Mouse (Mus musculus) brain, embryonic 18.5 days (tissue): ENCODE results near the gene Banp.

Experiments
- DNase-seq: peaks from one replicate; pipeline ENCODE4 v3.0.0-alpha.2; 2012; ENCODE audit warnings: low read depth, low spot score

Banp gene

DNA sequence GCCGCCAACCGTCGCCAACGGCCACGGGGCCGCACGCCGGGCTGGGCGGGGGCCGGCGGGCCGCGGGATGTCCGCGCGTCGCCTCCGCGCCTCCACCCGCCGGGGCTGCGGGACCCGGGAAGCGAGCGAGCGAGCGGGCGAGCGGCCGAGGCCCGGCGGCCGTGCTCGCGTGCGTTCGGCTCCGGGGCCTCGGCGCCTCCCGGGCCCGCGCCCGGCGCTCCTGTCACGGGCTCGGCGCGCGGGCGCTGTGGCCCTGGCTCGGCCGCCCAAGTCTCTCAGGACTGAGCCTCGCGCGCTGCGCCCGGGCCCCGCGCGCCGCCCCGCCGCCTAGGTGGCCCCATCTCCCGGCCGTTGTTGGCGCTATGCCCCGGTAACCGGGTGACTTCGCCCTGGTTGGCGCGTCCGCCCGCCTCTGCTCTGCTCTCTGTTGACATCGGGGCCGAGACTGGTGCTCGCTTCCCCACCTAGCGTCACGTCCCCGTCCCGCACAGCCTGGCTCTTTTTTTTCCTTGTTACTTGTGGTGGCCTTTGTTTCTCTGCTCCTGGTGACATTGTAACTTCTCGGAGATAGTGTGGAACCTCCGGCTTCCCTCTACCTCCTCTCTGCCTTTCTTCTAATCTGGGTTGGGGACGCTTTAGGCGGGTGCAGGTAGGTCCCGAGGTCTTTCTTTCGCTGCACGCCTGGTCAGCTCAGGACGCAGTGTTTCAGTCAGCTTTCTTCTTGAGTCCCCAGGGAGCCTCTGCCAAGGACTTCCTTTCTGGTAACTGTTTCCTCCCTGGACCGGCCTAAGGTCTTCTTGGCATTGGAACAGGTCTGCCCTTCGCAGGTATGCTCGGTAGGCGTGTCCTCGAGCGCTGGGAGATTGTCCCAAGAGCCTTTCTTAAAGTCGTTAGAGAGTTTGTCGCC, 1.5 kb downstream of the Banp start:
- DNase-seq: no peak

DNA sequence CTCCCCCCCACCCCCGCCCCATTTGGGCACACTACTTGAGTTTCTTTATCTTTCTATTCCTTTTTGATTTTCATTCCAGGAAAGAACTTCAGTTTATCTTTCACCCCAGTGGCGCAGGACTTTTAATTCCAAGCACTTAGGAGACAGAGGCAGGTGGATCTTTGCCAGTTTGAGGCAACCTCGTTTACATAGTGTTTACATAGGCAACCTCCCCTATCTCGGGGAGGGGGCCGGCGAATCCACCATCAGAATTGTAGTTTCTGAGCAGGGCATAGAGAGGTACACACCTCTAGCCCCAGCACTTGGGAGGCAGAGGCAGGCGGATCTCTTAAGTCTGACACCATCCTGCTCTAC, 2.1 kb downstream of the Banp start:
- no peak for DNase-seq

DNA sequence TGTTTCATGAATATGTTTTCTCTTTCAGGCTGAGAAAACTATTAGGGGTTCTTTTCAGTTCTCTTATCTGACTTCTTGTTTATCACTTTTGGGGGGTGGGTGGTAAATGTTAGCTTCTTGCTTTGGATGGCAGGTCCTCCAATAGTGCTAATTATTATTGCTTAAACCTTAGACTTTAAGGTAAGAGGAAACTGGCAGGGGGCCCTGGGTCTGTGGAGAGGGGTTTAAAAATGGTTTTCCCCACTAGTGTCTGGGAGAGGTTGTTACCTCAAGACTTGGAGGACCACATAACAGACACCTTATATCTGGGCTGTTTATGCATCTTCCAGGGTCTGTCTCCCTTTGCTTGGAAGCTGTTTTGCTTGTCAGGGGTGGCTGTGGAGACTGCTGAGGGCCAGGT, 2.6 kb downstream of the Banp start:
- DNase-seq: no peak

DNA sequence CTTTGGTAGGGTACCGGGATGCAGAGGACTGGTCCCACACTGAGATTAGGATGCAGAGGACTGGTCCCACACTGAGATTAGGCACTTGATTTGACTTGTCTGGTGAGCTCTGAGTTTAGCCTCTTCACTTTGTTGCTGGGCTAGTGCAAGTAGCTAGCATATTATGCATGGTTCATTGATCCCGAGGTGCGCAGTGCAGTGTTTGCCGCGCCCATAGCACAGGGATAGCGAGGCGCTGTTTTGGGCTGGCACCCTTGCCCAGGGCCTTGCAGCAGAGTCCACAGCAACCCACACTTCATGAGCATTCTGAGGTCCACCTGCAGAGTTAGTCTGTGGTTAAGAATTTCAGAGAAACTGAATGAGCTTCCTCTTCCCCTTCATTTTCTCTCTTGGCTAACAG, 3.2 kb downstream of the Banp start:
- DNase-seq: no peak

DNA sequence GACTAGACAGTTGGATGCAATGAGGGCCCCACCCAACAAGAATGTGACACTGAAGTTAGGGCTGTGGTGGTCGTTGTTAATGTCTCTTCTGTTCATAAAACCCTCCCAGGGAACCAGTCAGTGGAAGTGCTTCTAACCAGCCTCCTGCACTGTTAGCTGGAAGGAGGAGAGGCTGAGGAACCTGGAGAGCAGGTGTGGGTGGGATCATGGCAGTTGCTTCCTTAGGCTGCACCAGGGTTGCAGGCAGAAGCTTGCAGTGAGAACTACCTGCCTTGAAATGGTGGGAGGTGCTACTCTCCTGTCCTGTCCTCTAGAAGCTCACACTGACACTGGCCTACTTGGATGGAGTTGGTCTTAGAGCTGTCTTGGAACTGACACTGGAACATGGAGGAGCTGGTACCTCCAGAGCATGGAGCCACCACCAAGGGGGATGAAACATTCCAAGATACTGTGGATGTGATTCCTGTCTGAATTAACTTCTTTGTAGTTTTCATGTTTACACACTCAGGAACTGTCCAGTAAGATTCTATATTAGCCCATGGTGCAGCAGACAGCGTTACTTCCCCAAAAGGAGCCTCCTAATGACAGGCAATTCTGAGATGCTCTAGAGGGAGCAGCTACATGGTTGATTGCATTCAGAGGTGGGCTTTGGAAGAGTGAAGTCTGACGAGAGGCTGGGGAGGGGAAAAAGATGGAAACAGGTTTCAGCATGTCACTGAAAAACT, 4.4 kb downstream of the Banp start:
- DNase-seq: no peak

DNA sequence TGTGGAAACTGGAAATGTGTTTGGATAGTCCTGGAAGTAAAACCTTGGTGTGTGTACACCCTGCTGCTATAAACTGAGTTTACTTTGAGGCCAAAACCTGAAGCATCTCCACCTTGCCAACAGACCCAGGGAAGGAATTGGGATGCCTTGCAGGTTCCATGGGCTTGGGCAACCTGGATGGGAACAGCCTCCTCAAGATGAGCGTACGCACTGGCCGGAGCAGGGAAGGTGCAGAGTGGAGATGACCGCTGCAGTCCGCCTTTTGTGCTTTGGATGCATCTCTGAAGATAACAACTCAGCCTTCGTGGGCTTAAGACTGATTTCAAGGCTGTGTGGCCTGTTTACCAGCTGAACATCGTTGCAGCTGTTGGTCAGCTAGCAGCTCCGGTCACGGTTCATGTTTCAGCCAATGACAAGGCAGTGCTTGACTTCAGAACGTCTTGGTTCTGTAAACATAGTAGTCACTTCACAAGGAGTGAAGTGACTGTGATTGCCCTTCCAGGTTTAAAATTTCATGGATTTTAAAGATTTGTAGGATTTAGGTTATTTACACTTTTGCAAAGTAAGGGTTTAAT, 5.5 kb downstream of the Banp start:
- no peak for DNase-seq

DNA sequence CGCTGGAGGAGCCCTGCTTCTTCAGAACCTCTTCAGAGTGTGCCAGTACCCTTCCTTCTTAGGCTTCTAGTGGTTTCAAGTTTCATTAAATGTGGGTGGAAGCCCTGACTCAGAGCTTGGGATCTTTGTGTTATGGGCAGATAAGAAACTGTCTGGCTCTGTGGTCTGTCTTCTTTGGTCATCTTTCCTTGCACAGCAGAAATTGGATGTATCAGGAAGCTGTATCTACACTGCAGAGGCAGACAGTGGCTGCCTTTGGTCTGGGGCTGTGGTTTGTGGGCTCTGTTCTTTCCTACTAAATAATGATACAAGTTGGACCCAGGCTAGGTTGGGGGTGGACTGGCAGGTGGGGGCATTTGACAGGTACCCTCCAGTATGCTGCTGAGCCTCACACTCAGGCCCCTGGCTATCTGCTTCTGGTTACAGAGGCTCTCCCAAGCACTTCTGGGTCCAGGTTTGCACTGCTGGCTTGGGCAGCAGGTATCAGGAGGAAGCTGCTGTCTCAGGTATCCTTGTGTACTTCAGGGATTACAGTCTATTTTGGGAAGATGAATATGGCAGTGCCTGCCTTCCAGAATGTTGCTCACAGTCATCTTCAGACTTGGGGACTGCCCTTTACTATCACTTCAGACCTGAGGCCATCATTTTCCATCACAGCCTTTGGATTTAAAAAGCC, 6.4 kb downstream of the Banp start:
- no peak for DNase-seq

DNA sequence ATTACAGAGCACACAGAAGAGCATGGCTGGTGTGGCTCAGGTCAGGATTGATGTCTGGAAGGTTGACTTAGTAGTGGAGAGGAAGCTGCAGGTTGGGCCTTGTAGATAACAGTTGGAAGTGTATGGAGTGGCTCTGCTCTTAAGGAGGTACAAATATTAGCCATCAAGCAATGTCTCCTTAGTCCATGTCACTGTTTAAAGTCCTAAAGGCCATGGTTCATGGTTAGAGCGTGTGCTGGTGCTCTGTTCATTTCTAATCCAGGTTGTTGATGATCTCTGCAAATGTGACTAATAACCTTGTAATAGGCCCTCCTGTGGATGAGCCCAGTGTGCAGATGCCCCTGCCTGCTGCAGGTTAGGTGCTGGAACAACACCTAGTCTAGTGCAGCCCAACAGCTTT, 8.8 kb downstream of the Banp start:
- DNase-seq: no peak

DNA sequence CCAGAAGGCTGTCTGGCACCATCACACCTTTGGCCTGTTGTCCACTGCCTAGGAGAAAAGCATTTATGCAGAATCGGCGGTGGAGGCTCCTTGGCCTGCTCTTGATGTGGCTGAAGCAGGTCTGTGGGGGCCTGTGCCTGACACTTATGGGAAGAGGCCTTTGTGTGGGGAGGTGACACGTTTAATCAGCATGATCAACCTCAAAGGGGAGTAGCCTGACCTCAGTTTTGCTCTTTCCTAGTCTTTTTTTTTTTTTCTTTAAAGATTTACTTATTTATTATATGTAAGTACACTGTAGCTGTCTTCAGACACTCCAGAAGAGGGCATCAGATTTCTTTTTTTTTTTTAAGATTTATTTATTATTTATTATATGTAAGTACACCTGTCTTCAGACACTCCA, 13.3 kb downstream of the Banp start:
- no peak for DNase-seq

DNA sequence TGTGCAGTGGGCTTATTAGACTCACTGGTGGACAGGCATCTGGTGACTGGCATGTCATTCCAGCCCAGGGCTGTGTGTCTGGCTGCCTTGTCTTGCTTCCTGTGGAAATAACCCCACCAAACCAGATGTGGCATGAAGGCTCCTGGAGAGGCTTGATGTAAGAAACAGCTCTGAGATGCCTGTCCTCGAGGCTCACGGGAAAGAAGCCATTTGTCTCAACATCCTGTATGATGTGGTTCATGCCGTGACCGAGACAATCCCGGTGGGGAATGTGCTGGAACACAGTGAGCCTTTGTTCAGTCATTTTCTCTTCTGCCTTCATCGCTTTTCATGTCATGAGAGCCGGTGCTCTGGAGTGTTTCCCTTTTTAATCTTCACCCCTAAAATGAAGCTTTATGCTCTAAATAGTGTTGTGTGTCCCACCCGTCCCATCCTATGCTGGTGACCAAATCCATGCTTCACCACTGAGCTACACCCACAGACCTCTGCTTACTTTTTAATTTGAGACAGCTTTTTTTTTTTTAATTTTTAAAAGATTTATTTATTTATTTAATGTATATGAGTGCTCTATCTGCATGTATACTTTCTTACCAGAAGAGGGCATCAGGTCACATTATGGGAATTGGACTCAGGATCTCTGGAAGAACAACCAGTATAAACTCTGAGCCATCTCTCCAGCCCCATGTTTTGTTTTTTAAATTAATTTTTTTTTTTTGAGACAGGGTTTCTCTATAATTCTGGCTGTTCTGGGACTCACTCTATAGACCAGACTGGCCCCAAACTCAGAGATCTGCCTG, 15.4 kb downstream of the Banp start:
- no peak for DNase-seq

DNA sequence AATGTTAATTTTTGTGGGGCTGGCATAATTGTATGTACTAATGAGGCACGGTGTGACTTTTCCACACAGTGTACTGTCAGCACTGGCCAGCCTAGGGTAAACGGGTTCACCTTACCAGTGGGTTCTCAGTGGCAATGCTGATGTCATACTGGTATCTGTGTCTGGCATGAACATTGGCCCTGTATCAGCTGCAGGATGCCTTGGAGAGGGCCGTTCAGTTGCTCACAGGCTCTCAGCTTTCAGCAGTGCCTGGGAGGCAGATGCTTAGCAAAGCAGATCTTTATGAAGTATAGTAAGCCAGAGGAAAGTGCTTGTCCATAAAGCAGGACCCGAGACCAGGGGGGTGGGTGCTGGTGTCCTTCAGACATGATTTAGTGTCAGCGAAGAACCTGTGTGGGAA, 16.6 kb downstream of the Banp start:
- no peak for DNase-seq

DNA sequence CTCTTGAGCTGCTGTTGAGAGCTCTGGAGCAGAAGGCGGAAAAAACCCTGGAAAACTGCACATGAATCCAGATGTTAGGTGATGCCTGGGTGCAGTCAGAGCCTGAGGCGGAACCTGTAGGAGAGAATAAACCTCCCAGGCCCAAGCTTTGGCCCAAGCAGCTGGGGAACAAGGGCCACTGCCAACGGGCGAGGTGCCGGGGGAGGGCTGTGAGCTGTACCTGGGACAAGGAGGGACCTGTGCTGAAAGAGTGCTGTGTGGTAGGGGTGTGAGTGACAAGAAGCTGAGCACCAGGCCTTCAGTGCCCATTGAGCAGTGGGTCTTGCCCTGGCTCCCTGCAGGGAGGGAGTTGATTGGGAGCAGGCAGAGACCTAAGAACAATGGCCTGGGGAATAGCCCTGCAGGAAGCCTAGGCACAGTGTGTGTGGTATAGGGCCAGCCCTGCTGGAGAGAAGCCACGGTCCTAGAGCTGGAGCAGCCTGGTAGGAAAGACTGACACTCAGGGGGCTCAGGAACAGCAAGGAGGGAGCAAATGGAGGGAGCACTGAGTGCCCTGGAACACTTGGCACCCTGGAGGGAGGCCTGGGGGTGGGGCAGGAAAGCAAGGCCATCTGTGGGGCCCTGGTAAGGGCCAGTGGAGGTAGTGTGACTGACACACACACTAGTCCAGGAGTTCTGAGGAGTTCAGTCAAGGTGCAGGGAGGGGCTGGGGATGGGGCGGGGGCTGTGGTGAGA, 17.3 kb downstream of the Banp start:
- no peak for DNase-seq

DNA sequence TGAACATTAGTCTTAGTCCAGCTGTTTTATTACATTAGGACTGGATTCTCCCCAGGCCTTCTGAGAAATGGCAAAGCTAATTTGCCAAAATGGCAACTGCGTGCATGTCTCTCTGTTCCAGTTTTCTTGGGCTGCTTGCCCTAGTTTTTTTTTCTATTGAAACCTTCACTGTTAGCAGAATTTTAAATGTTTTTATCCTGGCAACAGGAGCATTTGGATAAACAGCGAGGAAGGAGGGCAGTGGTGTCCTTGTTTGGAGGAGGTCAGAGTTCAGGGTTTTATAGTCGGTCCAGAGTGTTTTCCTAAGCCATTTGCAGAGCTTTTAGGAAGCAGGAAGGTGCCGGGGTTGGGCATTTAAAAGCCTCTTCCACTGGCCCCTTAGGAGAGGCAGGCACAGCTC, 18.4 kb downstream of the Banp start:
- no peak for DNase-seq

DNA sequence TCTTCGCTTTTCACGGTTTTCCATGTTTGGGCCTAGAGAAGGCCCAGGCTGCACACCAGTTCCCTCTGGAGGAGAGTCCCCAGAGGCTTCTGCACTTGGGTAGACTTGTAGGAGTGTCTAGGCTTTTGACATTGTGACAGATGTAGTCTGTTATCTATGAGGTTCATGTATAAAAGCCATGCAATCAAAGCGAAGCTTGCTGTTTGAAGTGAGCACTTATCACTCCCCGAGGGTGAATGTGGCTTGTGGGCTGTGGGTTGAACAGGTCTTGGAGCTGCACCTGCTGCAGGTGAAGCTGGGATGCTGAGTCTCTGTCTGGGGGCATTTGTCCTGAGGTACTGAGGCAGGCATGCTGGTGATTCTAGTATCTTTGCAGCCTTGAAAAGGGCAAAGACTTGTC, 19.0 kb downstream of the Banp start:
- no peak for DNase-seq

DNA sequence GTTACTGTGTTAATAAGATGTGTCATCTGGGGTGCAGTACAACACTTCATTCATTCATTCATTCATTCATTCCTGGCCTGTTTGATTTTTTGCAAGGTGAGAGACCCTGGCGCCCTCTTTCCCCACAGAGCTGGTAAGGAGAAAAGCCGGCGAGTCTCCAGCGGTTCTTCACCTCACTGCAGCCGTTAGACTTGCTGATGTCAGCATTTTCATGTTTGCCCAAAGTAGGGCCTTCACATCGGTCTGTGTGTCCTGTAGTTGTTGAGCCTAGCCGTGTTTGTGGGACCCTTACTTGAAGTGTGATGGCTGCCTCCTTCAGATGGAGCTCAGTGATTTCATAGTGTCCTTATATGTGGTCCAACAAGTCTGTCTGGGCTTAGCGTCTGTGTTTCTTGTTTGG, 20.7 kb downstream of the Banp start:
- DNase-seq: no peak

DNA sequence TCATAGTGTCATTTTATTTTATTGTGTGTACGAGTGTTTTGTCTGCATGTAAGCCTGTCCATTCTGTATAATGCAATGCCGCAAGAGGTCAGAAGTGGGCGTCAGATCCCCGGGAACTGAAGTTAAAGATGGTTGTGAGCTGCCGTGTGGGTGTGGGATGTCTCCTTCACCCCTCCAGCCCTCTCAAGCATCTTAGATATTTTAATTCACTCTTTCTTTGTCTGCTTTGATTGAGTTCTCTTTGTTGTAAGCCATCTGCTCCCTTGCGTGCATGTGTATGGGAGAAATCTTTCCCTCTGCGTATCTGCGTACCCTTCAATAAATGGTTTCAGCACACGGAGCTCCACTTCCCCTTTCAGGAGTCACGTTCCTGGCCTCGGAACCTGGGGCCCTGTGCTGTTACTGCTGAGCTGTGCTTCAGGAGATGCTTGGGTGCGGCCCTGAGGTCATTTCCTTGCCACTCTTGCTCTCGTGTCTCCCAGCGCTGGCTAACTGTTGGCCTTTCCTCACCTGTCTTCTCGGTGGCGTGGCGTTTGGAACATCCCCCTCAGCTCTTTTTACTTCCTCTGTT, 22.0 kb downstream of the Banp start:
- no peak for DNase-seq

DNA sequence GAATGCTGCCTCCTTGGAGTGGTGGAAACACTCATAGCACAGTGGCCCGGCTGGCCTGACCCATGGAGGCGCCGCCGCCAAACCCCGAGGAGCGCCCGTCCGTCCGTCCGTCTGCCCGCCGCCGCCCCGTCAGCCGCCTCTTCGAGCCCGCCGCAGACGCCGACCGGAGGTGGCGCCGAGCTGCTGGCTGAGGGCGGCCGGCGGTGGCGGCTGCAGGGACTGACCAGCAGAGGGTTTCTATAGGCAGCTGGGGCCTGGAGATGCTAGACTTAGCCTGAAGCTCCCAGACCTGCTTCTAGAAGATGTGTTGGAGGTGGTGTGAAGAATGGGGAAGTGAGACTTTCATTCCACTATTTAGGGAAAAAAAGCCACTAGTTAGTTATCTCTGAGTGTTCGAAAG, 24.4 kb downstream of the Banp start:
- no peak for DNase-seq

DNA sequence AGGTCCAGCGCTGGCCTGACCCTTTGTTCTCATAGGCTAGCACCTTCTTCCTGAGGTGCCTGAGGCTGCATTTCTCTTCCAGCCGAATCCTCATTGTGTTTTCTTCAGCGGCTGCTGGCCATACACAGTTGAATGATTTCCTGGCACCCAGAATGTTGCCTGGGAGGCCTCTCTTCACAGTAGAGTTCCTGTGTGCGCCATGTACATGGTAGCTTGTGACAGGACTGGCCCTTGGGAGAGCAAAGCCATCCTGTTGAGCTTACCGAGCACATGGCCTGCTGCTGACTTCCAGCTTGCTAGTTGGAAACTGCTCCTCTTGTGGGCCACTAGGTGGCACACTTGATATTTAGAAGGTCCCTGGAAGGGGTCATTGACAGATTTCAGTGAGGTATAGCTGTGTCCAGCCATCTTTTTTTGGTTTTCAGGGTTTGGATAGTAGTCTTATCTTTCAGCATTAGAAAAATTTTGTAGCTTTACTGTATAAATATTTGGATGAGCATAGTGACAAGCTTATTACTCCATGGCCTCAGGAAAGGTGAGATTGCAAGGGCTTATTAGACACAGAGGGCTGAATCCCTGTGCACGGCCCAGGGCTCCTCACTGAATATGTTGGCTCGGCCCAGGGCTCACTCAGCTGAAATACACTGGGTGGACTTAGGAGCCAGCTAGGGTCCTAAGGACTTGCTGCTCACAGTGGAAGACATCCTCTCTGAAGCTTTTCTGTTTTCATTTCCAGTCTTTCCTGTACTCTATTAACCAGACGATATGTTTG, 28.5 kb downstream of the Banp start:
- DNase-seq: peak; percentile 55

DNA sequence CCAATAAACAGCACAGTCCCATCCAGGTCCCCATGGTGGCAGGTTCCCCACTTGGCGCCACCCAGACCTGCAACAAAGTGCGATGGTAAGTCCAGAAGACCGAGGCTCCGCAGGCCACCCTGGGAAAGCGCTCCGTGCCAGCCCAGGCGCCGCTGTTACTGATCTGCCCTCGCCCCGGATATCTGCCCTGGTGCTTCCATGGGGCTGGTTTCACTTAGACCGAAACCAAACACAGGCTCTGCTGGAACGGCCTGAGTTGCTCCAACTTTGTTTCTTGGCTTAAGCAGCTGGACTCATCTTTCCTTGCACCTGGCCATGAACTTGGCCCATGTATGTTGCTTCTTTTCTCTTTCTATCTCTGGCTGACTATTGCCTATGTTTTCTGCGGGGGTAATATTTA, 29.1 kb downstream of the Banp start:
- DNase-seq: no peak
